Mouse (Mus musculus) ES-Bruce4 (cell line): ENCODE data around the gene Kif14.

ENCODE experiments used
- CTCF ChIP-seq: IDR thresholded peaks from one replicate; pipeline ENCODE4 v1.8.1; 2011; ENCODE audit warnings: low read depth, low read length
- EP300 ChIP-seq: IDR thresholded peaks from 2 replicates; pipeline ENCODE4 v1.6.1; 2011; ENCODE audit warnings: low read depth, low read length; ENCODE audit not compliant: insufficient read depth
- POLR2A ChIP-seq: IDR thresholded peaks from one replicate; pipeline ENCODE4 v1.8.1; 2011; ENCODE audit warnings: low read length; ENCODE audit not compliant: insufficient read depth

GRCm38 (mm10) chr1:136442809-136443208 lies 23.3 kb upstream of the Kif14 start:
- no peak for TF ChIP-seq CTCF
- TF ChIP-seq EP300, result no peak
- TF ChIP-seq POLR2A, result no peak
